Mouse (Mus musculus): Measurements from ENCODE around the gene Csnk2b. TPM values are rescaled to one million over a fixed set of nuclear protein-coding genes. Genes with fewer than 3 reads are reported as not detected.

Csnk2b gene
- polyA plus RNA-seq, 1 experiment, result 82.2 TPM

DNA sequence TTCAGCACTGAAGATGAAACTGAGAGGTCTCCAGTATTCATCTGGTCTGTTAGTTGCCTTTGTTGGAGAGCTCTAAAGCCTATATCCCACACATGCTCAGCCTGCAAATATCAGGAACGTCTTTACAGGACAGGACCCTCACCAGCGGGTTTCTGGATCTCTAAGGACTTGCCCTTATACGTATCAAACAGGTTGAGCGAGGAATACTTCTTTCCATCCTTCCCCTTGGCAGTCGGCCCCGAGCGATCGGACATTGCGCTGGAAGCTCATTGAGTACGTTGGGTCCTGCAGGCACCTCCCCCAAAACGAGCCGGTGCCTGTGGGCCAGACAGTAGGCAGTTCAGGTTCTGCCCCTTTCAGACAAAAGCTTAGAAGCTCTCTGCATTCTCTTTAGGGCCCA is 40.9 kb upstream of the Csnk2b start:
- peaks cover 60% of the 10 kb centered on the region for H3K36me3 ChIP-seq (replicated peaks; ENCODE audit: low read length)
- peaks cover 47% of the 10 kb centered on the region for H3K4me1 ChIP-seq
- TF ChIP-seq FLI1 (IDR thresholded peaks at IDR 0.05; ENCODE audit: low read length) (no peak), GATA1 (IDR thresholded peaks at IDR 0.05; ENCODE audit: borderline replicate concordance, low read length) (no peak)

DNA sequence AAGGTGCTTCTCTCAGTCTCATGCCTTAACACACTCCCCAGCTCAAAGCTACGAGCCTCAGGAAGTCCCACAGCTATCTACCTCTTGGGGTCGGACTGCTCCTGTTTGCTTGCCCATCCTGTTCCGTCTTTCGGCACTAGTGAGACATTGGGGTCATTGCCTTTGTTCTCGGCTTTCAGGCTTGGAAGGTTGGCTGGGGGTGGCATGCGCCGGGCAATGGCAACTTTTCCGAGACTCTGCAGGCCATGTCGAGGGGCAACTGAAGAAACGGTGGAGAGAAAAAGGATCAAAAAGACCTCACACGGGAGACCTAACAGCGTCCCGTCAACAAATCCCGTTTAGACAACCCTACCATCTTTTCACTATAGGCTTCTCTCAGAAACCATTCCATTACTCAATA is 40.3 kb upstream of the Csnk2b start:
- no peaks in the 10 kb centered on the region for H3K9me3 ChIP-seq
- peaks cover 65% of the 10 kb centered on the region for H3K36me3 ChIP-seq (replicated peaks; ENCODE audit: low read length)
- peaks cover 45% of the 10 kb centered on the region for H3K4me1 ChIP-seq
- peak overlapping the region; percentile 71 for H3K4me3 ChIP-seq (replicated peaks)
- no peak for TF ChIP-seq GATA1 (IDR thresholded peaks at IDR 0.05; ENCODE audit: borderline replicate concordance, low read length)
- TF ChIP-seq FLI1 (IDR thresholded peaks at IDR 0.05; ENCODE audit: low read length), result no peak
- H3K27me3 ChIP-seq (replicated peaks), result no peaks in the 10 kb centered on the region

More for the DNA sequence above, 40.9 kb upstream of the Csnk2b start:
- H3K27me3 ChIP-seq (replicated peaks), result no peaks in the 10 kb centered on the region
- H3K9me3 ChIP-seq, result no peaks in the 10 kb centered on the region
- peak overlapping the region; percentile 96 for H3K4me3 ChIP-seq (replicated peaks)

- peaks cover 72% of the 10 kb centered on the region for H3K36me3 ChIP-seq (replicated peaks; ENCODE audit: low read length)
- H3K4me3 ChIP-seq (replicated peaks), result peak overlapping the region; percentile 26
These were observed 39.6 kb upstream of the Csnk2b start for GRCm38 (mm10) chr17:35161421-35161820.

DNA sequence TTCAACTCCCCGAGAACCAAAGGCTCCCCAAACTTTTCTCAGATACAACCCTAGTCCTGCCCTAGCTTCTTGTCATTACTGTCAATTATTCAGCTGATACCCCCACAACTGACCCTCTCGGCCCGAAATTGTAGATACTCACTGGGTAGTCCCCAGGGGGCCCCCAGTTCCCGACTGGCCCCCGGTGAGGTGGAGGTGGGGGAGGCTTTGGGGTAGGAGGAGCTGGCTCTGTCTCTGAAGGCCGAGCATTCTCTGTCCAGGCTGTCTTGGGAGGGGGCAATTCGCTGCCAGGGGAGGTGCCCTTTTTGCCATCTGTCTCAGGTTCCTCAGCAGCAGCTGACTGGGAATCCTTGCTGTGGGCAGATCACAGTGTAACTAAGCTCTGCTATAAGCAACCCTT is 37.8 kb upstream of the Csnk2b start:
- H3K36me3 ChIP-seq (replicated peaks; ENCODE audit: low read length), result peaks cover 90% of the 10 kb centered on the region
- no peaks in the 10 kb centered on the region for H3K27me3 ChIP-seq (replicated peaks)
- no peaks in the 10 kb centered on the region for H3K9me3 ChIP-seq
- no peak overlapping the region for H3K4me3 ChIP-seq (replicated peaks)
- H3K4me1 ChIP-seq, result peaks cover 44% of the 10 kb centered on the region
- TF ChIP-seq FLI1 (IDR thresholded peaks at IDR 0.05; ENCODE audit: low read length) (no peak), GATA1 (IDR thresholded peaks at IDR 0.05; ENCODE audit: borderline replicate concordance, low read length) (no peak)

More at GRCm38 (mm10) chr17:35161421-35161820, 39.6 kb upstream of the Csnk2b start:
- H3K9me3 ChIP-seq, result no peaks in the 10 kb centered on the region
- peaks cover 40% of the 10 kb centered on the region for H3K4me1 ChIP-seq
- H3K27me3 ChIP-seq (replicated peaks), result no peaks in the 10 kb centered on the region
- TF ChIP-seq FLI1 (IDR thresholded peaks at IDR 0.05; ENCODE audit: low read length), result no peak
- TF ChIP-seq GATA1 (IDR thresholded peaks at IDR 0.05; ENCODE audit: borderline replicate concordance, low read length), result no peak

GRCm38 (mm10) chr17:35158850-35159593 is 37.2 kb upstream of the Csnk2b start:
- H3K9me3 ChIP-seq, result no peaks in the 10 kb centered on the region
- TF ChIP-seq GATA1 (IDR thresholded peaks at IDR 0.05; ENCODE audit: borderline replicate concordance, low read length) (no peak), FLI1 (IDR thresholded peaks at IDR 0.05; ENCODE audit: low read length) (no peak)
- H3K27me3 ChIP-seq (replicated peaks), result no peaks in the 10 kb centered on the region
- peaks cover 44% of the 10 kb centered on the region for H3K4me1 ChIP-seq
- no peak overlapping the region for H3K4me3 ChIP-seq (replicated peaks)
- H3K36me3 ChIP-seq (replicated peaks; ENCODE audit: low read length), result peaks cover 96% of the 10 kb centered on the region

- TF ChIP-seq FLI1 (IDR thresholded peaks at IDR 0.05; ENCODE audit: low read length), result no peak
- TF ChIP-seq GATA1 (IDR thresholded peaks at IDR 0.05; ENCODE audit: borderline replicate concordance, low read length), result no peak
- Histone ChIP-seq H3K4me3 (replicated peaks) (no peak overlapping the region), H3K36me3 (replicated peaks; ENCODE audit: low read length) (peaks cover 100% of the 10 kb centered on the region), H3K4me1 (peaks cover 35% of the 10 kb centered on the region), H3K27me3 (replicated peaks) (no peaks in the 10 kb centered on the region), H3K9me3 (no peaks in the 10 kb centered on the region)
These were observed 35.9 kb upstream of the Csnk2b start for GRCm38 (mm10) chr17:35157661-35158175.

- Histone ChIP-seq H3K9me3 (no peaks in the 10 kb centered on the region), H3K4me1 (peaks cover 30% of the 10 kb centered on the region), H3K36me3 (replicated peaks; ENCODE audit: low read length) (peaks cover 100% of the 10 kb centered on the region), H3K4me3 (replicated peaks) (peak overlapping the region; percentile 28), H3K27me3 (replicated peaks) (no peaks in the 10 kb centered on the region)
- no peak for TF ChIP-seq GATA1 (IDR thresholded peaks at IDR 0.05; ENCODE audit: borderline replicate concordance, low read length)
- TF ChIP-seq FLI1 (IDR thresholded peaks at IDR 0.05; ENCODE audit: low read length), result no peak
These were observed 35.4 kb upstream of the Csnk2b start for GRCm38 (mm10) chr17:35157254-35157653.

DNA sequence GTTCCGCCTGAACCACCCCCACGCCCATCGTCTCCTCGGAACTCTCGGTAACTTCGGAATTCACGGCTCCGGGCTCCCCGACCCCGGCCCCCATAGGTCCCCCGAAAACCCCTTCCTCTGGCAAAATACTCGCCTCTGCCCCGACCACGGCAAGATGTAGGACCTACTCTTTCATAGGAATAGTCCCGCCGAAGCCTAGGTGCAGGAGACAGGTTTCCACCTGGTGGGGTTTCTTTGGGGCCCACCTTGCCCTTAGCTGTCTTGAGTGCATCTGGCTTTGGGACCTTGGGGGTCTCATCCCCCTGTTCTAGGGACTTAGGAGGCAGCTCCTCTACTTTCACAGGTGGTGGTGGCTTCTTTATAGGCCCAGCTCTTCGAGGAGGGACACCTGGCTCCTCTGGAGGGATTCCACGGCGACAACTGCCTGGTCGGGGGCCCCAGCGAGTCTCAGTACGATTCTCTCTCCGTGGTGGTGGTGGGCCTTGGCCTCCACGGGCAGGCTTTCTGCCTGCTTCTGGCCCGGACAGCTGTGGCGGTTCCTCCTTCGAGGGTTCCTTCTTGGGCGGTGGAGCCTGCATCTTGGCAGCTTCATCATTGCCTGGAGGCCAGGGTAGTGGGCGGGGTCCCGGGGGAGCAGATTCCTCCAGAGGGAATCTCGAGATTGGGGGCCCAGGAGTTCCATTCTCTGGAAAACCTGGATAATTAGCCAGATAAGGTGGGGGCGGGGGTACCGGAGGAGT is 34.8 kb upstream of the Csnk2b start:
- Histone ChIP-seq H3K27me3 (replicated peaks) (no peaks in the 10 kb centered on the region), H3K9me3 (no peaks in the 10 kb centered on the region), H3K36me3 (replicated peaks; ENCODE audit: low read length) (peaks cover 99% of the 10 kb centered on the region), H3K4me3 (replicated peaks) (no peak overlapping the region), H3K4me1 (peaks cover 24% of the 10 kb centered on the region)
- TF ChIP-seq GATA1 (IDR thresholded peaks at IDR 0.05; ENCODE audit: borderline replicate concordance, low read length) (no peak), FLI1 (IDR thresholded peaks at IDR 0.05; ENCODE audit: low read length) (no peak)

- peaks cover 13% of the 10 kb centered on the region for H3K4me1 ChIP-seq
- peaks cover 98% of the 10 kb centered on the region for H3K36me3 ChIP-seq (replicated peaks; ENCODE audit: low read length)
- no peaks in the 10 kb centered on the region for H3K27me3 ChIP-seq (replicated peaks)
- no peaks in the 10 kb centered on the region for H3K9me3 ChIP-seq
- no peak overlapping the region for H3K4me3 ChIP-seq (replicated peaks)
- no peak for TF ChIP-seq FLI1 (IDR thresholded peaks at IDR 0.05; ENCODE audit: low read length)
- TF ChIP-seq GATA1 (IDR thresholded peaks at IDR 0.05; ENCODE audit: borderline replicate concordance, low read length), result no peak
These were observed 33.6 kb upstream of the Csnk2b start for GRCm38 (mm10) chr17:35155451-35155850.

DNA sequence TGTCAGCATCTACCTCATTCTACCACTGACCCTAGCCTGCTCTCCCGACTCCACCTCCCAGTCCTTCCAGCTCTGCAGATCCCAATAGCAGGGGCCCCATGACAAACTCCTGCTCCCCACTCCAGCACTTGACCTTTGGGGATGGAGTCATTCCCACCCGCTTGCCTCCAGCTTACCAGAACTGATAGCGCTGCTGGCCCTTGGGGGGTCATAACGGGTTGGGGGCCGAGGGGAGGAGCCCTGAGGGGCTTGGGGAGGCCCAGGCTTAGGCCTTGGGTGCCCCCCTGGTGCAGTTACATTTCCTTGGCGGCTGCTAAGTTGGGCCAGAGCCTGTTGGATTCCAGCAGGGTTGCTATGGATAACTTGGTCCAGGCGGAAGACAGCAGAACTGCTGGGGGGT is 32.8 kb upstream of the Csnk2b start:
- peaks cover 98% of the 10 kb centered on the region for H3K36me3 ChIP-seq (replicated peaks; ENCODE audit: low read length)
- H3K27me3 ChIP-seq (replicated peaks), result no peaks in the 10 kb centered on the region
- no peaks in the 10 kb centered on the region for H3K9me3 ChIP-seq
- peaks cover 13% of the 10 kb centered on the region for H3K4me1 ChIP-seq
- H3K4me3 ChIP-seq (replicated peaks), result no peak overlapping the region
- TF ChIP-seq FLI1 (IDR thresholded peaks at IDR 0.05; ENCODE audit: low read length) (no peak), GATA1 (IDR thresholded peaks at IDR 0.05; ENCODE audit: borderline replicate concordance, low read length) (no peak)

Data from megakaryocyte, embryonic 14.5 days (primary cell).